Mouse (Mus musculus) megakaryocyte, embryonic 14.5 days (primary cell): ENCODE data around the gene Tekt2.

Experiments
- FLI1 ChIP-seq: IDR thresholded peaks from 2 replicates; pipeline ENCODE4 v1.6.1; 2012; ENCODE audit warnings: low read length, inconsistent platforms, mixed read lengths
- GATA1 ChIP-seq: IDR thresholded peaks from 3 replicates; pipeline ENCODE4 v1.6.1; 2012; ENCODE audit warnings: mixed read lengths, low read length, inconsistent platforms, borderline replicate concordance

GRCm38 (mm10) chr4:126315931-126316330 is 9.6 kb downstream of the Tekt2 start:
- TF ChIP-seq GATA1 (no peak), FLI1 (no peak)
